Mouse (Mus musculus) MEL (cell line): ENCODE measurements around the gene Rnf121. TPM values are rescaled to one million over a fixed set of nuclear protein-coding genes. Genes with fewer than 3 reads are reported as not detected.

Source experiments
- DNase-seq: peaks from one replicate; pipeline ENCODE4 v3.0.0; 2011; ENCODE audit warnings: low read depth, low spot score
- H3K27ac ChIP-seq: 2 replicates; pipeline ENCODE4 v1.5.1; 2012; ENCODE audit warnings: low read depth, mild to moderate bottlenecking, control low read depth, low read length, moderate library complexity; ENCODE audit not compliant: control insufficient read depth
- H3K27me3 ChIP-seq, 2 experiments: fragments of 150-350 bp in 1 of 2; sonication (generic) in 1 of 2; 2 replicates each; pipeline ENCODE4 v1.6.1; 2012; ENCODE audit warnings: low read length in 2 of 2, mild to moderate bottlenecking in 2 of 2, improper control_type of control experiment in 1 of 2, moderate library complexity in 1 of 2; ENCODE audit not compliant: insufficient read depth in 2 of 2, control insufficient read depth in 1 of 2
- H3K36me3 ChIP-seq, 2 experiments: 2 replicates each; pipeline ENCODE4 v1.6.1; 2012 to 2014; ENCODE audit warnings: low read length in 2 of 2, improper control_type of control experiment in 1 of 2, inconsistent platforms in 1 of 2, mild to moderate bottlenecking in 1 of 2; ENCODE audit not compliant: insufficient read depth in 2 of 2, control insufficient read depth in 1 of 2
- H3K4me1 ChIP-seq, 2 experiments: fragments of 150-350 bp in 1 of 2; sonication (generic) in 1 of 2; 2 replicates each; pipeline ENCODE4 v1.6.1; 2012; ENCODE audit warnings: low read length in 2 of 2, improper control_type of control experiment in 1 of 2, mild to moderate bottlenecking in 1 of 2; ENCODE audit not compliant: insufficient read depth in 2 of 2, control insufficient read depth in 1 of 2
- H3K4me3 ChIP-seq, 2 experiments: fragments of 150-350 bp in 1 of 2; sonication (generic) in 1 of 2; 2 replicates each; pipeline ENCODE4 v1.5.1; 2012; ENCODE audit warnings: low read depth in 2 of 2, low read length in 2 of 2, mild to moderate bottlenecking in 2 of 2, moderate library complexity in 2 of 2, control low read depth in 1 of 2, improper control_type of control experiment in 1 of 2; ENCODE audit not compliant: control insufficient read depth in 1 of 2, insufficient read depth in 1 of 2
- H3K79me2 ChIP-seq: 2 replicates; pipeline ENCODE4 v1.6.1; 2012; ENCODE audit warnings: mild to moderate bottlenecking, low read length, moderate library complexity; ENCODE audit not compliant: control insufficient read depth, poor library complexity, insufficient read depth
- H3K9ac ChIP-seq: 2 replicates; pipeline ENCODE4 v1.6.1; 2012; ENCODE audit warnings: low read depth, mild to moderate bottlenecking, control low read depth, low read length, moderate library complexity; ENCODE audit not compliant: control insufficient read depth, poor library complexity, severe bottlenecking
- H3K9me3 ChIP-seq: fragments of 150-350 bp; sonication (generic); replicated peaks from 2 replicates; pipeline ENCODE4 v1.6.1; 2012; ENCODE audit warnings: mild to moderate bottlenecking, low read length, improper control_type of control experiment, moderate library complexity; ENCODE audit not compliant: insufficient read depth
- BHLHE40 ChIP-seq: IDR thresholded peaks from 2 replicates; pipeline ENCODE4 v1.6.1; 2012; ENCODE audit warnings: low read depth, mild to moderate bottlenecking, inconsistent platforms, low read length, improper control_type of control experiment, borderline replicate concordance
- CHD1 ChIP-seq: IDR thresholded peaks from 2 replicates; pipeline ENCODE4 v1.6.1; 2012; ENCODE audit warnings: low read depth, mild to moderate bottlenecking, inconsistent platforms, low read length, improper control_type of control experiment
- CHD2 ChIP-seq: IDR thresholded peaks from 2 replicates; pipeline ENCODE4 v1.6.1; 2011; ENCODE audit warnings: low read length, improper control_type of control experiment
- CTCF ChIP-seq, 3 experiments: IDR thresholded peaks in 2 of 3; conservative IDR thresholded peaks in 1 of 3; 2 replicates each; pipeline ENCODE4 v1.5.1; 2011 to 2012; ENCODE audit warnings: low read length in 3 of 3, low read depth in 2 of 3, mild to moderate bottlenecking in 2 of 3, improper control_type of control experiment in 1 of 3, inconsistent platforms in 1 of 3, mixed read lengths in 1 of 3, moderate library complexity in 1 of 3; ENCODE audit not compliant: control insufficient read depth in 1 of 3, insufficient read depth in 1 of 3, poor library complexity in 1 of 3, severe bottlenecking in 1 of 3
- E2F4 ChIP-seq: IDR thresholded peaks from 2 replicates; pipeline ENCODE4 v1.6.1; 2011; ENCODE audit warnings: low read depth, low read length, improper control_type of control experiment, borderline replicate concordance
- ELF1 ChIP-seq: IDR thresholded peaks from 2 replicates; pipeline ENCODE4 v1.6.1; 2014; ENCODE audit warnings: low read depth, mild to moderate bottlenecking, inconsistent platforms, low read length, improper control_type of control experiment, moderate library complexity
- EP300 ChIP-seq, 2 experiments: IDR thresholded peaks; 2 replicates each; pipeline ENCODE4 v1.6.1; 2011; ENCODE audit warnings: improper control_type of control experiment in 2 of 2, low read length in 2 of 2, low read depth in 1 of 2, mild to moderate bottlenecking in 1 of 2
- ETS1 ChIP-seq: IDR thresholded peaks from 2 replicates; pipeline ENCODE4 v1.6.1; 2012; ENCODE audit warnings: low read depth, mild to moderate bottlenecking, inconsistent platforms, low read length, improper control_type of control experiment, moderate library complexity
- GABPA ChIP-seq: IDR thresholded peaks from 2 replicates; pipeline ENCODE4 v1.6.1; 2012; ENCODE audit warnings: low read depth, mild to moderate bottlenecking, inconsistent platforms, low read length, improper control_type of control experiment, moderate library complexity
- GATA1 ChIP-seq: IDR thresholded peaks from 2 replicates; pipeline ENCODE4 v1.6.1; 2011; ENCODE audit warnings: low read depth, low read length, improper control_type of control experiment
- HCFC1 ChIP-seq: IDR thresholded peaks from 2 replicates; pipeline ENCODE4 v1.6.1; 2012; ENCODE audit warnings: low read depth, mild to moderate bottlenecking, inconsistent platforms, low read length, improper control_type of control experiment, moderate library complexity
- JUND ChIP-seq: IDR thresholded peaks from 2 replicates; pipeline ENCODE4 v1.6.1; 2011; ENCODE audit warnings: low read depth, mild to moderate bottlenecking, improper control_type of control experiment, low read length
- MAFK ChIP-seq: IDR thresholded peaks from 2 replicates; pipeline ENCODE4 v1.6.1; 2011; ENCODE audit warnings: low read depth, mild to moderate bottlenecking, low read length, improper control_type of control experiment, borderline replicate concordance
- POLR2A ChIP-seq, 2 experiments: IDR thresholded peaks; 2 replicates each; pipeline ENCODE4 v1.6.1; 2011 to 2012; ENCODE audit warnings: low read length in 2 of 2, mild to moderate bottlenecking in 2 of 2, control low read depth in 1 of 2, improper control_type of control experiment in 1 of 2, low read depth in 1 of 2, moderate library complexity in 1 of 2; ENCODE audit not compliant: control insufficient read depth in 1 of 2, insufficient read depth in 1 of 2, poor library complexity in 1 of 2
- POLR2AphosphoS2 ChIP-seq: IDR thresholded peaks from 2 replicates; pipeline ENCODE4 v1.6.1; 2011; ENCODE audit warnings: low read length, improper control_type of control experiment
- POLR2AphosphoS5 ChIP-seq: IDR thresholded peaks from 2 replicates; pipeline ENCODE4 v1.6.1; 2012; ENCODE audit warnings: low read depth, borderline replicate concordance, mild to moderate bottlenecking, inconsistent platforms, low read length, moderate library complexity, mixed read lengths
- RAD21 ChIP-seq: IDR thresholded peaks from 2 replicates; pipeline ENCODE4 v1.6.1; 2011; ENCODE audit warnings: mild to moderate bottlenecking, low read depth, low read length, improper control_type of control experiment
- RCOR1 ChIP-seq: IDR thresholded peaks from 2 replicates; pipeline ENCODE4 v1.6.1; 2012; ENCODE audit warnings: low read depth, mild to moderate bottlenecking, inconsistent platforms, low read length, improper control_type of control experiment
- SIN3A ChIP-seq: IDR thresholded peaks from 2 replicates; pipeline ENCODE4 v1.6.1; 2012; ENCODE audit warnings: low read length, improper control_type of control experiment, inconsistent platforms
- TAL1 ChIP-seq: IDR thresholded peaks from 2 replicates; pipeline ENCODE4 v1.6.1; 2012; ENCODE audit warnings: mild to moderate bottlenecking, inconsistent platforms, low read length, moderate library complexity, mixed read lengths
- TCF12 ChIP-seq: IDR thresholded peaks from 2 replicates; pipeline ENCODE4 v1.6.1; 2014; ENCODE audit warnings: low read depth, mild to moderate bottlenecking, inconsistent platforms, low read length, improper control_type of control experiment, moderate library complexity
- UBTF ChIP-seq: IDR thresholded peaks from 2 replicates; pipeline ENCODE4 v1.6.1; 2012; ENCODE audit warnings: low read depth, mild to moderate bottlenecking, inconsistent platforms, low read length, improper control_type of control experiment, moderate library complexity, borderline replicate concordance; ENCODE audit not compliant: insufficient read depth
- USF1 ChIP-seq: IDR thresholded peaks from 2 replicates; pipeline ENCODE4 v1.6.1; 2014; ENCODE audit warnings: low read depth, mild to moderate bottlenecking, inconsistent platforms, low read length, improper control_type of control experiment, moderate library complexity
- ZC3H11A ChIP-seq: IDR thresholded peaks from 2 replicates; pipeline ENCODE4 v1.6.1; 2012; ENCODE audit warnings: low read depth, mild to moderate bottlenecking, inconsistent platforms, low read length, improper control_type of control experiment
- ZMIZ1 ChIP-seq: IDR thresholded peaks from 2 replicates; pipeline ENCODE4 v1.6.1; 2012; ENCODE audit warnings: low read depth, mild to moderate bottlenecking, inconsistent platforms, low read length, improper control_type of control experiment, moderate library complexity
- ZNF384 ChIP-seq: IDR thresholded peaks from 2 replicates; pipeline ENCODE4 v1.6.1; 2012; ENCODE audit warnings: low read depth, mild to moderate bottlenecking, inconsistent platforms, low read length, improper control_type of control experiment
- polyA plus RNA-seq, 2 experiments: library from polyadenylated mRNA; stranded (reverse) in 1 of 2; unstranded in 1 of 2; fragments of >175 nt in 1 of 2; fragments of >200 nt in 1 of 2; gene quantifications; 2 replicates each; pipeline versions ENCODE4 v1.2.1 to v1.2.4; 2012; ENCODE audit warnings: low replicate concordance in 2 of 2, low read depth in 1 of 2; ENCODE audit not compliant: insufficient read length in 2 of 2, insufficient read depth in 1 of 2, missing spikeins in 1 of 2
- total RNA-seq: library from RNA; depleted of rRNA; stranded (reverse); fragments of 300-350 nt; gene quantifications from 2 replicates; pipeline ENCODE4 v1.2.3, GENCODE M21; 2012

Rnf121 gene
- total and polyA plus RNA-seq, 3 experiments: 16.0 to 18.5 TPM; not detected in 1

- Histone ChIP-seq H3K4me3 (no peak overlapping the region), H3K9ac (no peak overlapping the region), H3K27ac (no peak overlapping the region), H3K79me2 (no peaks in the 10 kb centered on the region), H3K9me3 (no peaks in the 10 kb centered on the region), H3K4me1 (peaks cover 6 to 9% of the 10 kb centered on the region in 2 experiments), H3K36me3 (peaks cover 0 to 3% of the 10 kb centered on the region in 2 experiments; a peak in 1 of 4 replicates), H3K27me3 (peaks cover 0 to 2% of the 10 kb centered on the region in 2 experiments; a peak in 3 of 4 replicates)
- DNase-seq: no peak
- no peak for TF ChIP-seq RAD21
- no peak for TF ChIP-seq USF1
- TF ChIP-seq ELF1: no peak
- no peak for TF ChIP-seq GABPA
- no peak for TF ChIP-seq TAL1
- TF ChIP-seq UBTF: no peak
- no peak for TF ChIP-seq MAFK
- TF ChIP-seq JUND: no peak
- no peak for TF ChIP-seq TCF12
- no peak for TF ChIP-seq HCFC1
- no peak for TF ChIP-seq RCOR1
- TF ChIP-seq CTCF (IDR thresholded peaks at IDR 0.05 in 2 of 3, conservative IDR thresholded peaks at IDR 0.05 in 1 of 3; ENCODE audit: control insufficient read depth in 1 of 3, insufficient read depth in 1 of 3, low read depth in 2 of 3, low read length in 3 of 3, poor library complexity in 1 of 3, severe bottlenecking in 1 of 3): no peak
- no peak for TF ChIP-seq CHD2
- no peak for TF ChIP-seq ZNF384
- no peak for TF ChIP-seq EP300 (IDR thresholded peaks at IDR 0.05; ENCODE audit: low read depth in 1 of 2, low read length in 2 of 2)
- TF ChIP-seq POLR2A (IDR thresholded peaks at IDR 0.05; ENCODE audit: control insufficient read depth in 1 of 2, insufficient read depth in 1 of 2, low read depth in 1 of 2, low read length in 2 of 2, poor library complexity in 1 of 2): no peak
- no peak for TF ChIP-seq ZMIZ1
- no peak for TF ChIP-seq CHD1
Measured at GRCm38 (mm10) chr7:102106700-102107141, 41.5 kb upstream of the Rnf121 start.

GRCm38 (mm10) chr7:102104126-102104525, 38.9 kb upstream of the Rnf121 start:
- TF ChIP-seq ETS1: no peak
- TF ChIP-seq RAD21: no peak
- no peak for TF ChIP-seq ZNF384
- no peak for TF ChIP-seq GATA1
- TF ChIP-seq BHLHE40: no peak
- no peak for TF ChIP-seq SIN3A
- no peak for TF ChIP-seq USF1
- no peak for TF ChIP-seq POLR2AphosphoS2
- no peak for TF ChIP-seq POLR2AphosphoS5
- no peak for TF ChIP-seq RCOR1
- TF ChIP-seq HCFC1: no peak
- no peak for TF ChIP-seq JUND
- no peak for TF ChIP-seq E2F4
- no peak for TF ChIP-seq ZC3H11A
- no peak for TF ChIP-seq TAL1
- no peak for TF ChIP-seq GABPA
- no peak for TF ChIP-seq CHD1
- no peak for TF ChIP-seq UBTF
- H3K4me3 ChIP-seq: no peak overlapping the region
- no peaks in the 10 kb centered on the region; a peak in 3 of 4 replicates for H3K27me3 ChIP-seq
- H3K79me2 ChIP-seq: no peaks in the 10 kb centered on the region
- no peak overlapping the region for H3K9ac ChIP-seq
- no peak overlapping the region for H3K27ac ChIP-seq
- H3K9me3 ChIP-seq: no peaks in the 10 kb centered on the region
- DNase-seq: no peak
- peaks cover 6 to 9% of the 10 kb centered on the region in 2 experiments for H3K4me1 ChIP-seq
- H3K36me3 ChIP-seq: peaks cover 0 to 3% of the 10 kb centered on the region in 2 experiments; a peak in 1 of 4 replicates
